Mouse (Mus musculus) ES-E14 (cell line): ENCODE results near the gene Lamc2. TPM values are rescaled to one million over a fixed set of nuclear protein-coding genes. Genes with fewer than 3 reads are reported as not detected.

Experiments used
- DNase-seq: peaks from one replicate; pipeline ENCODE4 v3.0.0-alpha.2; 2013; ENCODE audit warnings: low read depth, low spot score
- H3K27ac ChIP-seq: 2 replicates; pipeline ENCODE4 v1.5.1; 2012; ENCODE audit warnings: low read depth, mild to moderate bottlenecking, low read length, moderate library complexity, mixed read lengths; ENCODE audit not compliant: poor library complexity, insufficient read depth, severe bottlenecking
- H3K36me3 ChIP-seq: 2 replicates; pipeline ENCODE4 v1.6.1; 2012; ENCODE audit warnings: mild to moderate bottlenecking, low read length, moderate library complexity, mixed read lengths; ENCODE audit not compliant: control insufficient read depth, poor library complexity, insufficient read depth, severe bottlenecking
- H3K4me1 ChIP-seq, 2 experiments: fragments of 150-350 bp in 1 of 2; sonication (generic) in 1 of 2; 2 replicates each; pipeline ENCODE4 v1.6.1; 2012; ENCODE audit warnings: low read length in 2 of 2, mild to moderate bottlenecking in 1 of 2, mixed read lengths in 1 of 2; ENCODE audit not compliant: control insufficient read depth in 2 of 2, insufficient read depth in 2 of 2, poor library complexity in 1 of 2
- H3K4me3 ChIP-seq, 2 experiments: fragments of 150-350 bp in 1 of 2; sonication (generic) in 1 of 2; 2 replicates each; pipeline ENCODE4 v1.5.1; 2012; ENCODE audit warnings: low read length in 2 of 2, low read depth in 1 of 2, mild to moderate bottlenecking in 1 of 2, mixed read lengths in 1 of 2; ENCODE audit not compliant: insufficient read depth in 1 of 2, poor library complexity in 1 of 2, severe bottlenecking in 1 of 2
- H3K9ac ChIP-seq: 2 replicates; pipeline ENCODE4 v1.6.1; 2012; ENCODE audit warnings: low read depth, mild to moderate bottlenecking, low read length, mixed read lengths; ENCODE audit not compliant: poor library complexity, insufficient read depth, severe bottlenecking
- H3K9me3 ChIP-seq: fragments of 150-350 bp; sonication (generic); 2 replicates; pipeline ENCODE4 v1.6.1; 2012; ENCODE audit warnings: low read depth, mild to moderate bottlenecking, low read length; ENCODE audit not compliant: control insufficient read depth, insufficient read depth
- CHD2 ChIP-seq: IDR thresholded peaks from 2 replicates; pipeline ENCODE4 v1.6.1; 2014; ENCODE audit warnings: mild to moderate bottlenecking, low read depth, low read length, inconsistent platforms
- HCFC1 ChIP-seq: IDR thresholded peaks from 2 replicates; pipeline ENCODE4 v1.6.1; 2012; ENCODE audit warnings: low read length, inconsistent platforms, borderline replicate concordance; ENCODE audit not compliant: insufficient read depth
- MAFK ChIP-seq: IDR thresholded peaks from 2 replicates; pipeline ENCODE4 v1.6.1; 2014; ENCODE audit warnings: mild to moderate bottlenecking, low read depth, low read length, inconsistent platforms; ENCODE audit not compliant: insufficient read depth
- ZC3H11A ChIP-seq: IDR thresholded peaks from 2 replicates; pipeline ENCODE4 v1.6.1; 2012; ENCODE audit warnings: low read depth, mild to moderate bottlenecking, inconsistent platforms, low read length, borderline replicate concordance
- ZNF384 ChIP-seq: IDR thresholded peaks from 2 replicates; pipeline ENCODE4 v1.6.1; 2012; ENCODE audit warnings: low read depth, low read length, inconsistent platforms
- in situ Hi-C, 2 experiments: fragments of 600-800 bp; cut with MboI; formaldehyde crosslinking; loops; one replicate each; pipeline ENCODE4 v1.15.1; 2025; ENCODE audit warnings: low sequenced_read_pairs in 2 of 2, inconsistent platforms in 1 of 2; ENCODE audit not compliant: unreplicated experiment in 2 of 2
- total RNA-seq: library from RNA; depleted of rRNA; stranded (reverse); fragments of 300-350 nt; gene quantifications from 2 replicates; pipeline ENCODE4 v1.2.3, GENCODE M21; 2012; rRNA removed

Gene Lamc2
- total RNA-seq: 24.3 and 36.2 TPM in 2 replicates

DNA sequence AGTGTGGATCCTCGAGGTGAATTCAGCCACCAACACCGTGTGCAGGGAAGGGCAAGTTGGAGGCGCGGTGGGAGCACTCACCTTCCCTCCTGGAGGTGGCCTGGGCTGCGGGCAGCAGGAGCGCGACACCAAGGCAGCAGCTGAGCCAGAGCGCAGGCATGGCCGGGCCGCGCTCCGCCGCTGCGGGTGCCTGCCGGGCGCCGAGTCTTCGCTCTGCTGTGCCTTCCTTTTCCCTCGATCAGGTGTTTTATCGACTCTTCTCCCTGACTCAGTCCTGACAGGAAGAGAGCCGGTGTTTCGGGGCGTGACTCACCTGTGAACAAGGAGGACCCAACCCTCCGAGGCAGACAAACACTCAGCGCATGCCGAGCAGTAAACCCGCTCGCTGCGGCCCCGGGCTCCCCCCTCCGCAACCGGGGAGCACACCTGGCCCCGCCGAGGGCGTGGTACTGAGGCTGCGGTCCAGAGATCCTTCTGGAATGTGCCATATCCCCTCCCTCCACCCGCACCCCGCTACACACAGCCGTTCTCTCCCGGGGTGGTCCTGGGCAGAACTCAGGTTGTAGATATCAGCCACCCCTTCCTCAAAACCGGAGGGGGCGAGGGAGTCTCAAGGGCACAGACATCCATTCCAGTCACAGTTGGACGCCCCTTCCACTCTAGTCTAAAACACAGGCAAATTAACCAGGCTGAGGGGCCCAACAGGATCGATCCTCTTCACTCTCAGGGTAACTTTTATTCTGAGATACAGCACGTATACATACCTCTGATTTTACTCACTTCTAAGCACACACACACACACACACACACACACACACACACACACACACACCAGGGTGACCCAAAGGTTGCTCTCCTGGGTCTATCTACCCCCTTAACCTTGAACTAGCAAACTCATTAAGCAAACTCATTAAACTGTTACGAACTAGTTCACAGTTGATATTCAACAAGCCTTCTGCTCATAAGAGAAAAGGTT lies at the start of gene Lamc2:
Gene Lamc2 (minus strand): TSS at position 620 of the 976 bp plus-strand sequence.
- peak within 1 kb of the TSS; percentile 66 to 72 for H3K4me3 ChIP-seq
- in situ Hi-C loops: no loop called here
- H3K9me3 ChIP-seq: no peaks in the 10 kb centered on the region
- no peaks in the 10 kb centered on the region for H3K36me3 ChIP-seq
- no peak for DNase-seq
- no peak within 1 kb of the TSS for H3K27ac ChIP-seq
- peaks cover 4 to 6% of the 10 kb centered on the region in 2 experiments; a peak in 3 of 4 replicates for H3K4me1 ChIP-seq
- no peak for TF ChIP-seq ZNF384
- TF ChIP-seq HCFC1: peak; percentile 57; the same call in 1 of the 2 replicates
- TF ChIP-seq ZC3H11A: 0 out of 2 replicates have a peak, but pooled peaks have one; percentile 6
- TF ChIP-seq MAFK: no peak
- no peak for TF ChIP-seq CHD2
- peak within 1 kb of the TSS; percentile 58 for H3K9ac ChIP-seq

DNA sequence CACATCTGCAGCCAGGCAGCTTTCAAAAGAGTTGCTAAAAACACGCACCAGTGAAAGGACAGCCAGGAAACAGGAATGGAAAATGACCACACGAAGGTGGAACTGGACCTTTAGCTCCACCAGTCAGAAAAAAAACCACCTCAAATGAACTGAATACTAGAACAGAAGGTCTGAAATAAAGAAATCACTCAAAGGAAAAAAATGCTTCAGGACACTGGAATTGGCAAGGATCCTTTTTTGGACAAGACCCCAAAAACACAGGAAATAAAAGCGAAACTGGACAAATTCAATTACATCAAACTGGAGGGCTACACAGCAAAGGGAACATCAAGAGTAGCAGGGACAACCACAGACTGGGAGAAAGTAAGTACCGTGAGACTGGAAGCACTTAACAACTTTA lies 49.3 kb upstream of the Lamc2 start:
- H3K9me3 ChIP-seq: no peaks in the 10 kb centered on the region

DNA sequence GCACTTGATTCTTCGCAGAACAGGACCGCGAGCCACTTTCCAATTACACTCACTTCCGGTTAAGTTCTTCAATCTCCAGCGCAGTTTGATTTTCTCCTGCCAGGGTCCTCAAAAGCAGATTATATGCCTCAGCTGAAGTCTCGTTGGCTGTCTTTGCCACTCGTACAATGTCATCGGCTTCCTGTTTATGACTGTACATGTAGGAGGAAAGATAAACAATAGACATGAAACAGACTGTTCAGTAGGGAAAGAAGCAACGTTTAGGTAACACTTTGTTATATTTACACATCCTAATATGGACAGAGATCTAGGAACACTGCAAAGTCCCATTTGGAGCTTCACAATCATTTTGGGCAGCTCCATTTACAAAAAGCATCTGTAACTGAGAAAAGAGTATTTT lies 45.4 kb upstream of the Lamc2 start:
- no peak for TF ChIP-seq ZC3H11A
- TF ChIP-seq CHD2: no peak
- peaks cover 39% of the 10 kb centered on the region for H3K36me3 ChIP-seq
- no peak for DNase-seq
- H3K9me3 ChIP-seq: no peaks in the 10 kb centered on the region
- no peak overlapping the region for H3K4me3 ChIP-seq
- no peak overlapping the region for H3K9ac ChIP-seq
- in situ Hi-C loops: no loop called here
- H3K4me1 ChIP-seq: peaks cover 0 to 2% of the 10 kb centered on the region in 2 experiments; a peak in 2 of 4 replicates
- no peak overlapping the region for H3K27ac ChIP-seq

More for the DNA sequence above, 49.3 kb upstream of the Lamc2 start:
- H3K27ac ChIP-seq: no peak overlapping the region
- H3K4me1 ChIP-seq: no peaks in the 10 kb centered on the region
- peaks cover 36% of the 10 kb centered on the region for H3K36me3 ChIP-seq
- no peak for DNase-seq
- TF ChIP-seq CHD2 (no peak), ZNF384 (no peak), MAFK (no peak), HCFC1 (no peak)
- H3K4me3 ChIP-seq: no peak overlapping the region
- H3K9ac ChIP-seq: no peak overlapping the region
- in situ Hi-C loops: no loop called here

DNA sequence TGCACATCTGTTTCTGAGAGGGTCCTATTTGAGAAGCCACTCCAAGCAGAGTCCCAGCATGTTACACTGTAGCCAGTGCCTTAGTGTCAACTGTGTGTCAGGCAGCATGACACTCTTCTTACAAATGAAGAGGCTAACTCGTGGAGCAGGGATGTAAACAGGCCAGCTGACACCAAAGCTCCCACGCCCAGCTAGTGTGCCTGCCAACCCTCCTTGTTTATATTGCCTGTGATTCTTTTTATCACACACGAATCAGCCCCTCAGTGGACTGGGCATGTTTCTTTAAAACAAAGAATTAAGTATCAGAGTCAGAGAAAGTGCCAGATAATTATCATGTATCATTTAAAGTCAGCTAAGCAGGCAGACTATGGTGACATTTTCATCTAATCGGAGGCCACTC lies 41.7 kb upstream of the Lamc2 start:
- no peak for DNase-seq
- Histone ChIP-seq H3K4me1 (peaks cover 0 to 2% of the 10 kb centered on the region in 2 experiments; a peak in 2 of 4 replicates), H3K36me3 (peaks cover 46% of the 10 kb centered on the region), H3K4me3 (no peak overlapping the region), H3K27ac (no peak overlapping the region), H3K9ac (no peak overlapping the region), H3K9me3 (no peaks in the 10 kb centered on the region)
- in situ Hi-C loops: no loop called here
- TF ChIP-seq CHD2 (no peak), HCFC1 (no peak), ZNF384 (no peak), MAFK (no peak), ZC3H11A (no peak)
